Mouse (Mus musculus): ENCODE results near the gene Calr. TPM values are rescaled to one million over a fixed set of nuclear protein-coding genes. Genes with fewer than 3 reads are reported as not detected.
A peak's percentile ranks its signal among the peaks of the same experiment; 100 is the strongest.

The Calr gene
- total RNA-seq (2021), result 100 to 1,000 TPM; 178 to 214 TPM
- long read RNA-seq, experiment 1, transcript Calr-201 (9 exons, 2,184 nt), result major isoform, 16 of 57 reads
- long read RNA-seq, experiment 1, partial matches to known transcripts, result 10 of 57 reads
- long read RNA-seq, experiment 1, other reads (novel, unspliced or antisense), result 30 of 57 reads
- long read RNA-seq, experiment 2, transcript Calr-201 (9 exons, 2,184 nt), result major isoform, 19 of 47 reads
- long read RNA-seq, experiment 2, partial matches to known transcripts, result 8 of 47 reads
- long read RNA-seq, experiment 2, other reads (novel, unspliced or antisense), result 19 of 47 reads

DNA sequence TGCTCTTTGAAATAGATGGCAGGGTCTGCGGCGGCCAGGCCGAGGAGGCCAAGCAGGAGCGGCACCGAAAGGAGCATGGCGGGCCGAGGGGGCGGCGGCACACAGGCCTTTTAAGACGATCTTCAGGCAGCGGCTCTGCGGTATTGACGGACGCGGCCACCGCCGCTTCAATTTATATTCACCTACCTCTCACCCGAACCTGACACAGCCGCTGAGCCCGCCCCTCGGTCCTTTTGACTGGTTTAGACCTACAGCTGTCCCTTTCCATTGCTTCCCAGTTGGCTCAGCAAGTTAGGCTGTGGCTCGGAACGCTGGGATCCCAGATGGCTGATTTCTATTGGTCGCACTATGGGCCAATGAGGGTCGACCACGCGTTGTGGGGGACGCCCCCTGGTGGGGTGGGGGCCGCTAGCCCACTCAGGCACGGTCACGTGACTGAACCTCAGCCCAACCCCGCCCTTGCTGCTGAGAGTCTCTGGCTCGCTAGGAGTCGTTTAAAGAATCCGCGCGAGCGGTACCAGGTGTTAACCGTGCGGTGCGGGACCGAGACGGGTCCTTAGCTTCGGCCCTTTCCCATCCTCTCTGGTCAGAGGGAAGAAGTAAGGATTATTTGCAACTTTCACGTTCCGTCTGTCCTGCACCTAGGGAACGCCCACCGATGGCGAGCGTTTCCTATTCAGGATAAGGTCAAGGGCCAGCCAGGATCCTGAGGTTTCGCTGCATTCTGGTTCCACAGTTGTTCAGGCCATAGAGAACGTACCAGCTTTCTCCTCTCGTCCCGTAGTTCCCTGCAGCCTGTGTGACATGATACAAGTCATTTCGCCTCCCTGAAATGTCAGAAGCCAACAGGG, at the start of gene Calr:
Calr (minus strand) TSS at position 213 of the 851 bp plus-strand sequence.
- peak; percentile 100 for DNase-seq

GRCm38 (mm10) chr8:84895963-84896362, 49.2 kb upstream of the Calr start:
- DNase-seq, result no peak

- peak; percentile 94 for DNase-seq
Observed at GRCm38 (mm10) chr8:84893709-84894134, 47.0 kb upstream of the Calr start, which contains the start of gene Gcdh. Gene Gcdh (minus strand): TSS chr8:84893921.

DNA sequence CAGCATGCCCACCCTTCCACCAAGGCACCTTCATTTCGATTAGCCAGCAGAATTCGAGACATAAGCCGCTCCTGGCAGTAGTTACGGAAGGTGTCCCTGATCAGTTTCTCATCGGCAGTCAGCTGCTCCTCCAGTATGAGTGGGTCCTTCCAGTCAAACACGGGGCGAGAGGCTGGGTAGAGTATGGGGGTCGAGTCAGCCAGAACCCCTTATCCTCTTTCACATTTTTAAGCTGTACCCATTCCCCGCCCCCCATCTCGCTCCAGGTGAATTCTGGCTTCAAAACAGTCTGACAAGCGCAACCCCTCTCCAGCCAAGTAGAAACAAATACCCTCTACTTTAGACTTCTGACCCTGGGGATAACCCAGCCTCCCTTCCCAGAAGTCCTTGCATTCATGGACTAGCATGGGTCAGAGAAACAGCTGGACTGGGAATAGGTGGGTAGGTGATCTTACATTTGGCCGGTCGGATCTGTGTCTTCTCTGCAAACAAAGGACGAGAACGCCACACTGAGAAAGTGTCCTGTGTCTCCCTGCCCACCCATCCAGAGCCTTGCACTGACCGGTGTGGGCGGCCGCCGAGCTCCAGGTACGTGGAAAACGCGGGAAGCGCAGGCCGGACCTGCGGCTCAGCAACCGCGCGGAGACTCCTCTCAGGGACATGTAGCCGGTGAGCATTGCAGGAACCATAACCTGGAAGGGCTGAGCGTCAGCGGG, 46.4 kb upstream of the Calr start:
- DNase-seq, result no peak

- DNase-seq, result no peak
Observed at GRCm38 (mm10) chr8:84889141-84889540, 42.4 kb upstream of the Calr start.

GRCm38 (mm10) chr8:84888280-84888679, 41.5 kb upstream of the Calr start:
- no peak for DNase-seq

DNA sequence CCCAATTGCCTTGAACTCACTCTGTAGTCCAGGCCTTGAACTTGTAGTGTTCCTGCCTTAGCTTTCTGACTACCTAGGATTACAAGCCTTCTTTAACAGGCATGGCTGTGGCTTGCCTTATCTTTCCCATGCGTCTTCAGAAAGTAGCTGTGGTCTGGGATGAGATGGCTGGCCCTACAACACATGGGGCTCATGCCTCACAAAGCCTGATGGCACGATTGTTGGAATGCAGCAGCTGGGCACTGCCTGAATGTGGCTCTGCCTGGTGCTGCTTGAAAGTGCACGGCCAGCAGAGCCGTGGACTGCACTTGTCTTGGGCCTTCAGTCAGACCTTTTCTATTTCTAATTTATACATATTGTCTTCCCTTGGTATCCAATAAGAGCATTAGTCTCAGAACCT, 38.0 kb upstream of the Calr start:
- DNase-seq, result no peak

DNA sequence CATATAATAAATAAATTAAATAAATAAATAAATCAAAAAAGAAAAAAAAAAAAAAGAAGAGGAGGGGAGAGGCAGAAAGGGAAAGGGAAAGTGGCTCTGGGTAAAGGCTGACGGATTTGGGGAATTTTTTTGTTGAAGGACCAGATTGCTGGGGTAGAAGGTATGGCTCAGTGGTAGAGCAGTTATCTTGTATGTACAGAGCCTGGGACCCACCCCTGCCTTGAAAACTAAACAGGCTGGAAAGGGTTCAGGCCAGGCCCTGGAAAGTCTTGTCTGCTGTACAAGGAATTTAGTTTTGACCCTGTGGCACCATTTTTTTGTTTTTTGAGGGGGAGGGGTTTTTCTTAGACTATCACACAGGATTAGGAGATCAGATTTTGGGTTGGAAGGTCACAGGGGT, 32.2 kb upstream of the Calr start:
- no peak for DNase-seq

DNA sequence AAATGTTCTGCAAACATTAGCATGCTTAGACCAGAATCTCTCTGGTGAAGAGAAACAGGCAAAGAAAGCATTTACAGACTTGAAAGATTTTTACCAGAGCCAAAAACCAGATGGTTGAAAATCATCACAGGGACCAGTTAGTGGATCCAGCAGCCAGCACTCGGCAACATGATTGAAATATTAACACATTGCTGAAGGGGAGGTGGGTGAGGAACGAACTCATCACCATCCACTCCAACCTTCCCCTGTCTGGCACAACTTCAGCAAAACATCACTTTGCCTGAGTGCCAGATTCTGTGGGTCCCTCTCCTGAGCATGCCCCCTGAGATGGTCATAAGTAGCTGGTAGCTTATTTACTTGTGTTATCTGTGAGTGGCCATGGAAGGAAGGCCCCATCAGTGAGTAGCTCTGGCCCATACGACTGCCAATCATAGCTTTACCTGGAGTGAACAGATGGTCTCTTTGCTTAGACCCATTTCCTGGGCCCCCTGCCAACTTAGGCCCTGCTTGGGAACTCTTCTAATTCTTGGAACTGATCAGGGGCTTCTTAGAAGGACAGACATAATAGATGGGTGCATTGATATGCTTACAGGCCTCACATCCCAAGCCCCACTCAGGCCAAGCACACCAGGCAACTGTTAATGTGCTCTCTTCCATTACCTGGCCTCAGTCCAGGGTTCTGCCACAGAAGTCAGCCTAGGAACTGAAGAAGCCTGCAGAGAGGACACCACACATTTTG, 30.7 kb upstream of the Calr start:
- no peak for DNase-seq

GRCm38 (mm10) chr8:84874339-84874738, 27.6 kb upstream of the Calr start:
- DNase-seq, result no peak

DNA sequence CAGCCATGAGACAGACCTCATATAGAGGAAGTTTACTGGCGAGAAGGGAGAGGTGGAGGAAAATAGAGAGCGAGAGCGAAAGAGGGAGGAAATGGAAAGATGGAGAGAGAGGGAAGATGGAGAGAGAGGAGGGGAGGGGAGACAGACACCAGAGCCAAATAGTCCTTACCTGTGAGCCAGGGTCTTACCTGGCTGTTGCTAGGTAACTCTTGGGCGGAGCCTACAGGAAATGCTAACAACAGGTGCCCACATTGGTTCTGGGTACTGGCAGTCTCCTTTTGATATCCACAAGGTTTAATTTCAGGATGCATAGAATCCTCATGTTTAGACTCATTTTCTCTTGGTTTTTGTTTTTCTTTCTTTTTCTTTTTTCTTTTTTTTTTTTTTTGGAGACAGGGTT, 26.3 kb upstream of the Calr start:
- no peak for DNase-seq

GRCm38 (mm10) chr8:84872309-84872965, 25.7 kb upstream of the Calr start:
- DNase-seq, result no peak

- DNase-seq, result peak; percentile 57
Observed at GRCm38 (mm10) chr8:84871376-84872308, 24.9 kb upstream of the Calr start, which contains the start of gene Syce2. Gene Syce2 (plus strand): TSS chr8:84872111.

DNA sequence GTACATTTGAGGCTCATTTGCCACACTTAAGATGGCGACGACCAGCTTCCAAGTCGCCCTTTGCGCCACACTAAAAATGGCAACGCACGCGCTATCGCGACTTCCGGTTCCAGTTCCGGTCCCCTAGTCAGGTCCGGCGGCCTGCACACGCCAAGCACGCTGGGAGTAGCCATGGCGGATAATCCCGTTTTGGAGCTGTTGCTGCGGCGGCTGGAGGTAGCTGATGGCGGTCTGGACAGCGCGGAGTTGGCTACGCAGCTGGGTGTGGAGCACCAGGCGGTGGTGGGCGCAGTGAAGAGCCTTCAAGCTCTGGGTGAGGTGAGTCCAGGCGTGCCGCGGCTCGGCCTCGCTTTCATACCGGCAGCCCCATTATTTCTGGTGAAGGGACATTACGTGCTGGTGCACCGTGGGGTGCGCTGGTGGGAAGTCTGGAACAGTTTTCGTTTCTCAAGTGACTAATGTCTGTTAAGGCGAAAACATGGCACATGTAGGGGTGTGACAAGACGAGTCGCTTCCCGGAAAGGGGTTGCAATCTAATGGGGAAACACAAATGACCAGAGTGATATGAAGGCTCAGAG, 10.2 kb upstream of the Calr start, which contains the start of gene Farsa:
Farsa (plus strand) TSS at position 126 of the 578 bp plus-strand sequence.
- DNase-seq, result peak; percentile 87

DNA sequence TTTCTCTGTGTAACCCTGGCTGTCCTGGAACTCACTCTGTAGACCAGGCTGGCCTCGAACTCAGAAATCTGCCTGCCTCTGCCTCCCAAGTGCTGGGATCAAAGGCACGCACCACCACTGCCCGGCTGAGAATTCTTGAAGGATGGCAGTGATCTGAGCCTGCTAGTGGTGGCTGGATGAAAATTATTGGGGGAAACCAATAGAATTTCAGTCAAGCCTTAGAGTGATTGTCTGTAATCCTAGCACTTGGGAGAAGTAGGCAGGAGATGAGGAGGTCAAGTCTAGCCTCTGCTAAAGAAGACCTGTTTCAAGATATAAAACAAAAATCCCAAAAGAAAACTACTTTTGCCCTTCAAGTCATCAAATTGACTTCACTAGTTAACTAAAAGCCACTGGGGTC, 9.7 kb upstream of the Calr start:
- DNase-seq, result no peak

- DNase-seq, result no peak
Observed at GRCm38 (mm10) chr8:84847684-84848435, 1.1 kb upstream of the Calr start.

DNA sequence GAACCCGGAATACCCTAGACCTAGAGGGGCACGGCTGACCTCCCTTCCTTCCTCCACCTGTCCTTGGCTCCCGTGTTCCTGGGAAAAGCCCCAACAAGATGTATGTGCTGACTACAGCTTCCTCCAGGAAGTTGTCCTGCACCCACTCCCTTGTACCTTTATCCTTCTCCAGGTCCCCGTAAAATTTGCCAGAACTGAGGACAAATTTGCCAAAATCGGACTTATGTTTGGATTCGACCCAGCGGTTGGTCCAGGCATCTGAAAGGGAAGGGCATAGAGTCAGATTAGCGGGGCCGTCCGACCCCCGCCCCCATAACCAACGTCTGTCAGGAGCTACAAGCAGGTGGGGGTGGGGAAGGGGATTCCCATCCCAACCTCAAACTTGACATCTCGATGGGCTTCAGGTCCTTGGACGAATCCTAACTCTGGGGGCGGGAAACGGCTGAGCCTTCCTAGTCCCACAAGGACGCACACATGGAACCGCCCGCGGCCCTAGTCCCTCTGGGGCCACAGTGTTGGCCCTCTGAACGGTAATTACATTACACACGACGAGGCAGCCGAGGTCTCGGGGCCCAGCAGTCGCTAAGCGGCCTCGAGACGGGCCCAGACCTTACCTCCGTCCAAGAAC, 526 bp downstream of the Calr start:
- no peak for DNase-seq

DNA sequence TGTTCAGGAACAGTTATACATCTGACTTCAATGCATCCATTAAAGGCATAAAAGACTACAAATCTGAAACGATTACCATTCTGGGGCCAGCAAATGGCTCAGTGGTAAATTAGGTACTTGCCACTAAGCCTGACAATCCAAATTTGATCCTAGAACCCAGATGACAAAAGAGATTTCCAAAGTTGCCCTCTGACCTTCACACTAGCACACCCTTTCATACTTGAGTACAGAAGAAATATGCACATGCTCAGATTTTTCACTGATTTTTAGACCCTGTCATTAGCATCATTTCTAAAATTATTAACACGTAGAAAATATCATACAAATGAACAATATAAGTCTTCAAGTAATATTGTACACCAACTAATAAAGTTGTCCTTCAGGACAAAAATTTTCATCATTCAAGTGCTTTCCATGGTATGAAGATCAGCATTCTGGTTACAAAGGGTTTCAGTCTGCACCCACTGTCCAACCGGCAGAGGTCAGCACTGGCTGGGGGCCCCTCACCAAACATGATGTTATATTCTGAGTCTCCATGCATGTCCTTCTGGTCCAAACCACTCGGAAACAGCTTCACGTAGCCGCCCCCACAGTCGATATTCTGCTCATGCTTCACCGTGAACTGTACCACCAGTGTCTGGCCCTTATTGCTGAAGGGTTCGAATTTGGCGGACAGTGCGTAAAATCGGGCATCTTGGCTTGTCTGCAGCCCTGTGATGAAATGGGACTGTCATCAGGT, 1.2 kb downstream of the Calr start:
- DNase-seq, result no peak
